Mouse (Mus musculus) midbrain, embryonic 16.5 days (tissue): ENCODE measurements around the gene Gli1. TPM values are rescaled to one million over a fixed set of nuclear protein-coding genes. Genes with fewer than 3 reads are reported as not detected.

ENCODE experiments used
- ATAC-seq: fragments of 200-750 bp; cut with Nextera tagmentation; 2 replicates; pipeline ENCODE4 v1.8.0; 2017; ENCODE audit warnings: moderate TSS enrichment
- H3K27ac ChIP-seq: fragments of 300-500 bp; sonication (generic); 2 replicates; pipeline ENCODE4 v1.5.1; 2014; ENCODE audit warnings: mild to moderate bottlenecking, low read length, mixed read lengths
- H3K27me3 ChIP-seq: fragments of 300-500 bp; sonication (generic); 2 replicates; pipeline ENCODE4 v1.6.1; 2014; ENCODE audit warnings: low read depth, low read length, mixed read lengths; ENCODE audit not compliant: control insufficient read depth, insufficient read depth
- H3K36me3 ChIP-seq: fragments of 300-500 bp; sonication (generic); 2 replicates; pipeline ENCODE4 v1.6.1; 2014; ENCODE audit warnings: mild to moderate bottlenecking, low read length, moderate library complexity, mixed read lengths; ENCODE audit not compliant: control insufficient read depth, insufficient read depth
- H3K4me1 ChIP-seq: fragments of 300-500 bp; sonication (generic); 2 replicates; pipeline ENCODE4 v1.6.1; 2014; ENCODE audit warnings: mild to moderate bottlenecking, low read length, mixed read lengths; ENCODE audit not compliant: control insufficient read depth, insufficient read depth
- H3K4me2 ChIP-seq: fragments of 300-500 bp; sonication (generic); 2 replicates; pipeline ENCODE4 v1.6.1; 2014; ENCODE audit warnings: mild to moderate bottlenecking, low read length, mixed read lengths
- H3K4me3 ChIP-seq: fragments of 300-500 bp; sonication (generic); 2 replicates; pipeline ENCODE4 v1.5.1; 2014; ENCODE audit warnings: low read depth, mild to moderate bottlenecking, low read length, moderate library complexity, mixed read lengths
- H3K9ac ChIP-seq: fragments of 300-500 bp; sonication (generic); 2 replicates; pipeline ENCODE4 v1.6.1; 2014; ENCODE audit warnings: low read depth, low read length, mixed read lengths
- H3K9me3 ChIP-seq: fragments of 300-500 bp; sonication (generic); replicated peaks from 2 replicates; pipeline ENCODE4 v1.6.1; 2014; ENCODE audit warnings: mild to moderate bottlenecking, low read length, mixed read lengths; ENCODE audit not compliant: control insufficient read depth, poor library complexity, severe bottlenecking
- WGBS: fragments of 180-500 bp; shearing (Covaris S2); extraction: QIAGEN DNeasy Blood & Tissue Kit; methylation state at CpG from one replicate; pipeline ENCODE4 v1.1.7; 2014; 5-methylcytosine and 5-hydroxymethylcytosine counted together
- polyA plus RNA-seq: library from polyadenylated mRNA; unstranded; fragments of >200 nt; fragmentation: Nextera tagmentation; extraction: Ambion mirVana; gene quantifications from 2 replicates; pipeline ENCODE4 v1.2.1, GENCODE M21; 2015

Gli1 gene
- polyA plus RNA-seq, 1 experiment from 2014 or later, result 0.92 TPM

DNA sequence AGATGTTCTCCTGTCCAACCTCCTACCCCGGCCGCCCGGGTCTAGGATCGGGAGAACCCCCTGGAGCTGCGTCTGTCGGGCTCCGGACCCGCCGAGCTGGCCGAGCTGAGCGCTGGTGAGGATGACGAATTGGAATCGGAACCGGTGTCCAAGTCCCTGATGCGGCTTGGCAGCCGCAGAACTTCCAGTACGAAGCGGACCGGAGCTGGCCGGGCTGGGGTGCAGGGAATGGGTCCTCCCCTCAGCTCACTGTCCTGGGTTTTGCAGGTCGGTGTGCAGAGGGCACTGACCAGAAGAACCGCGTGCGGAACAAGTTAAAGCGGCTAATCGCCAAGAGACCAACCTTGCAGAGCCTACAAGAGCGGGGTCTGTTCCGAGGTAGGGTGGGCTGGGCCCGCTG, 14.9 kb downstream of the Gli1 start:
- H3K27me3 ChIP-seq, result peaks cover 61% of the 10 kb centered on the region
- H3K4me2 ChIP-seq, result peak overlapping the region; percentile 62
- H3K4me1 ChIP-seq, result peaks cover 7% of the 10 kb centered on the region
- no peak overlapping the region for H3K27ac ChIP-seq
- 6% methylated on average over 29 of the region's 29 CpGs for WGBS
- peak overlapping the region; percentile 32 for H3K4me3 ChIP-seq
- 0 out of 2 replicates have a peak overlapping the region, but pooled peaks have one; percentile 0 for H3K9ac ChIP-seq
- no peak for ATAC-seq
- H3K9me3 ChIP-seq, result no peaks in the 10 kb centered on the region
- H3K36me3 ChIP-seq, result no peaks in the 10 kb centered on the region

DNA sequence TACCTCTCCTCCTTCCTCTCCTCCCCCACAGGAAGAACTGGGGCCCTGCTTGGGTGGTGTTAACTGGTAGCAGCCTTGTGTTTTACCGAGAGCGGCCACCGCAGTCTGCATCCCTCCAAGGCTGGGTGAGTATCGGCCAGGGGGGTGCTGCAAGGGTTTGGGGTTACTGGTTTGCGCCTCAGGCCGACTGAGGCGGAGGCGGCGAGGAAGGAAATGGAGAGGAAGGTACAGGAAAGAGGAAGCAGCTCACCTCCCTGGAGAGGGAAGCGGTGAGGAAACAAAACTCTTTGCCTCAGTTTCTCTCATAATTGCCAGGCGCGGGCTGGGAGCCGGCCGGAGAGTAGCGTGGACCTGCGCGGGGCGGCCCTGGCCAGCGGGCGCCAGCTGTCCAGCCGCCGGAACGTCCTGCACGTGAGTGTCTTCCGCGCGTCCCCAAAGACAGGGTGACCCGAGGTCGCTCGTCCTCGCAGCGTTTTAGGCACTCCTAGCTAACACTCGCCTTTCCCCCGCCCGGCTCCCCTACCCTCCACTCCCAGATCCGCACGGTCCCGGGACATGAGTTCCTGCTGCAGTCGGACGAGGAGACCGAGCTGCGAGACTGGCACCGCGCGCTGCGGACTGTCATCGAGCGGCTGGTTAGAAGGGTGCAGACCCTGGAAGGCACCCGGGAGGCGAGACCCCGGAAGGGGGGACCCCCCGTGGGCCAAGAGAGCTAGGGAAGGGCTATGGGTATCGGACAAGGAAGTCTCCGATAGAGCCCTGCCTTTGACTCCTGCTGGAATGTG, 15.6 kb downstream of the Gli1 start:
- peaks cover 7% of the 10 kb centered on the region for H3K4me1 ChIP-seq
- H3K36me3 ChIP-seq, result no peaks in the 10 kb centered on the region
- under 1% methylated on average over 54 of the region's 54 CpGs for WGBS
- H3K4me3 ChIP-seq, result peak overlapping the region; percentile 32
- H3K9ac ChIP-seq, result peak overlapping the region; percentile 0
- peaks cover 61% of the 10 kb centered on the region for H3K27me3 ChIP-seq
- ATAC-seq, result no peak
- H3K27ac ChIP-seq, result no peak overlapping the region
- no peaks in the 10 kb centered on the region for H3K9me3 ChIP-seq
- H3K4me2 ChIP-seq, result peak overlapping the region; percentile 62

- Histone ChIP-seq H3K4me2 (peak overlapping the region; percentile 62; the same call in 1 of the 2 replicates), H3K4me1 (peaks cover 7% of the 10 kb centered on the region), H3K9ac (no peak overlapping the region), H3K27me3 (peaks cover 61% of the 10 kb centered on the region), H3K9me3 (no peaks in the 10 kb centered on the region), H3K4me3 (no peak overlapping the region), H3K27ac (no peak overlapping the region), H3K36me3 (no peaks in the 10 kb centered on the region)
- WGBS, result 36% methylated on average over 14 of the region's 14 CpGs
- ATAC-seq, result no peak
These were observed 16.2 kb downstream of the Gli1 start for GRCm38 (mm10) chr10:127325454-127326016.

DNA sequence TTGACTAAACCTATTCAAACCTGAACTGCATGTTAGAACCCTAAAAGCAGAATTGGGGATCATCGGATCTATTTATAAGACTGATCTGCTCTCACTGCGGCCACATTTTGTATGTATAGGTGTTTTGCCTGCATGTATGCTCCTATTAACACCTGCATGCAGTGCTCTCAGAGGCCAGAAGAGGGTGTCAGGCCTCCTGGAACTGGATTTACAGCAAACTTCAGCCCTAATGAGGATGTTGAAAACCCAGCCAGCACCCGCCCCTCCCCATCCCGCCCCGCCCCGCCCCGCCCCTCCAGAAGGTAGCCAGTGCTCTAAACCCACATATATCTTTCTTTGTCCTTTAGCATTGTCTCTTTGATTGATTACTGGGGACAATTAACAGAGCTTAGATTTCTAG, 17.3 kb downstream of the Gli1 start:
- no peak overlapping the region for H3K27ac ChIP-seq
- 16% methylated on average over 6 of the region's 7 CpGs for WGBS
- peaks cover 58% of the 10 kb centered on the region for H3K27me3 ChIP-seq
- H3K4me3 ChIP-seq, result no peak overlapping the region
- H3K36me3 ChIP-seq, result no peaks in the 10 kb centered on the region
- no peak for ATAC-seq
- H3K9ac ChIP-seq, result no peak overlapping the region
- no peak overlapping the region for H3K4me2 ChIP-seq
- H3K4me1 ChIP-seq, result peaks cover 7% of the 10 kb centered on the region
- H3K9me3 ChIP-seq, result no peaks in the 10 kb centered on the region

GRCm38 (mm10) chr10:127323131-127323855, 18.5 kb downstream of the Gli1 start:
- Histone ChIP-seq H3K4me1 (peaks cover 7% of the 10 kb centered on the region), H3K4me3 (no peak overlapping the region), H3K9ac (no peak overlapping the region), H3K4me2 (no peak overlapping the region), H3K36me3 (no peaks in the 10 kb centered on the region), H3K27me3 (peaks cover 47% of the 10 kb centered on the region), H3K27ac (no peak overlapping the region), H3K9me3 (no peaks in the 10 kb centered on the region)
- 77% methylated on average over 15 of the region's 17 CpGs for WGBS
- no peak for ATAC-seq

- Histone ChIP-seq H3K4me1 (peaks cover 7% of the 10 kb centered on the region), H3K36me3 (no peaks in the 10 kb centered on the region), H3K27ac (no peak overlapping the region), H3K9me3 (no peaks in the 10 kb centered on the region), H3K4me3 (no peak overlapping the region), H3K9ac (no peak overlapping the region), H3K4me2 (no peak overlapping the region), H3K27me3 (peaks cover 41% of the 10 kb centered on the region)
- ATAC-seq, result no peak
- 85% methylated on average over 4 of the region's 4 CpGs for WGBS
These were observed 19.1 kb downstream of the Gli1 start for GRCm38 (mm10) chr10:127322669-127323068.

- H3K9me3 ChIP-seq, result no peaks in the 10 kb centered on the region
- H3K36me3 ChIP-seq, result no peaks in the 10 kb centered on the region
- no peak overlapping the region for H3K4me2 ChIP-seq
- no peak overlapping the region for H3K27ac ChIP-seq
- H3K9ac ChIP-seq, result no peak overlapping the region
- ATAC-seq, result no peak
- no peak overlapping the region for H3K4me3 ChIP-seq
- H3K27me3 ChIP-seq, result peaks cover 38% of the 10 kb centered on the region
- whole genome bisulfite sequencing, result 65% methylated on average over 13 of the region's 13 CpGs
- peaks cover 7% of the 10 kb centered on the region for H3K4me1 ChIP-seq
These were observed 19.6 kb downstream of the Gli1 start for GRCm38 (mm10) chr10:127322178-127322577.

DNA sequence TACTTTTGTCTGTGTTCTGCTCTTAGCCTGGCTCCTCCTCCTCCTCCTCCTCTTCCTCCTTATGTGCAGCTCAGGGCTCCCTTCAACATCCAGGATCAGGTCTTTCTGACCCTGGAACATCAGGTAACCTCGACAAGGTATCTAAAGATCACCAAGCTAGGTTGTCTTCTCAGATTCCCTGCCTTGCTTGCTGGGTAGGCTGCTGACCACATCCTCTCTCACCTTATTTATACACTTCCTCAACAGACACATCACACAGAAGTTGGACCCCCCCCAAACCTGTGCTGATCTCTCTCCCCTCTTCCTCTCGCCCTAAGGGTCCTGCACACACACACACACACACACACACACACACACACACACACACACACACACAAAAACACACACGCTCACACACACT, 20.2 kb downstream of the Gli1 start, which contains the start of gene Arhgap9:
TSS of gene Arhgap9 (plus strand) at position 344 of the 400 bp plus-strand sequence.
- ATAC-seq, result no peak
- Histone ChIP-seq H3K9me3 (no peaks in the 10 kb centered on the region), H3K27me3 (peaks cover 37% of the 10 kb centered on the region), H3K4me2 (no peak within 1 kb of the TSS), H3K4me1 (peaks cover 7% of the 10 kb centered on the region), H3K36me3 (no peaks in the 10 kb centered on the region), H3K4me3 (no peak within 1 kb of the TSS), H3K27ac (no peak within 1 kb of the TSS), H3K9ac (no peak within 1 kb of the TSS)
- WGBS, result 71% methylated on average over 3 of the region's 3 CpGs

GRCm38 (mm10) chr10:127319969-127320368, 21.8 kb downstream of the Gli1 start:
- no peaks in the 10 kb centered on the region for H3K4me1 ChIP-seq
- no peak for ATAC-seq
- H3K4me2 ChIP-seq, result no peak overlapping the region
- no peaks in the 10 kb centered on the region for H3K36me3 ChIP-seq
- no peaks in the 10 kb centered on the region for H3K9me3 ChIP-seq
- peaks cover 23% of the 10 kb centered on the region for H3K27me3 ChIP-seq
- H3K9ac ChIP-seq, result no peak overlapping the region
- H3K27ac ChIP-seq, result no peak overlapping the region
- WGBS, result 79% methylated on average over 7 of the region's 7 CpGs
- H3K4me3 ChIP-seq, result no peak overlapping the region
